In genomic region chr17:6269876-6270831, GRCm38 (mm10) we compare ENCODE assay signal across 7 mouse cellular contexts. TPM values are rescaled to one million over a fixed set of nuclear protein-coding genes. Genes with fewer than 3 reads are reported as not detected.
DNase-seq lines count a peak whose midpoint lies in the region; ATAC-seq and TF ChIP-seq lines count a peak whose summit lies in the region.
"Not testable (repeated sequence)": the region's sequence is repeated elsewhere in the genome, so short reads cannot be mapped to it uniquely, and the experiment has no call there.

No protein-coding gene starts in this region.

- under 1% methylated on average over 71 of the region's 84 CpGs for WGBS in bone marrow, adult 2 months
- 2% methylated on average over 53 of the region's 84 CpGs for WGBS in embryonic facial prominence, embryonic 13.5 days
- under 1% methylated on average over 43 of the region's 84 CpGs for WGBS in heart, embryonic 11.5 days (ENCODE audit: insufficient replicate concordance)
- under 1% methylated on average over 68 of the region's 84 CpGs for WGBS in intestine, embryonic 15.5 days
- 1% methylated on average over 18 of the region's 84 CpGs for WGBS in limb, embryonic 14.5 days
- under 1% methylated on average over 76 of the region's 84 CpGs for WGBS in midbrain, embryonic 10.5 days

- H3K36me3 ChIP-seq in embryonic facial prominence, embryonic 13.5 days; heart, embryonic 11.5 days (ENCODE audit: control insufficient read depth, insufficient read depth, low read length); intestine, embryonic 15.5 days; limb, embryonic 14.5 days (ENCODE audit: control insufficient read depth, insufficient read depth, low read length); midbrain, embryonic 10.5 days: not testable (repeated sequence)

- not testable (repeated sequence) for TF ChIP-seq POLR2A in bone marrow, adult 2 months (IDR thresholded peaks at IDR 0.05; ENCODE audit: borderline replicate concordance, control insufficient read depth, low read depth, low read length); limb, embryonic 14.5 days (IDR thresholded peaks at IDR 0.05; ENCODE audit: borderline replicate concordance, extremely low read depth, insufficient read depth, insufficient read length)

- ATAC-seq in embryonic facial prominence, embryonic 13.5 days (ENCODE audit: insufficient number of reproducible peaks, insufficient read depth, low FRiP score, low TSS enrichment, low read depth) = peak; percentile 45; the same call in 1 of the 2 replicates
- ATAC-seq in heart, embryonic 11.5 days (replicated peaks; ENCODE audit: insufficient number of reproducible peaks, low FRiP score, low TSS enrichment) = peak; percentile 79
- peak; percentile 91 for ATAC-seq in intestine, embryonic 15.5 days
- peak; percentile 90 for ATAC-seq in limb, embryonic 14.5 days (ENCODE audit: low FRiP score, low read depth)

- not testable (repeated sequence) for H3K27ac ChIP-seq in bone marrow, adult 2 months (ENCODE audit: control insufficient read depth, insufficient read depth, low read depth, low read length, poor library complexity); embryonic facial prominence, embryonic 13.5 days; heart, embryonic 11.5 days (ENCODE audit: low read depth, low read length); intestine, embryonic 15.5 days; limb, embryonic 14.5 days (replicated peaks; ENCODE audit: low read depth, low read length)
- H3K27ac ChIP-seq in midbrain, embryonic 10.5 days (replicated peaks) = peak overlapping the region; percentile 78

- peak overlapping the region; percentile 27 for H3K4me3 ChIP-seq in bone marrow, adult 2 months (replicated peaks; ENCODE audit: control insufficient read depth, low read depth, low read length)
- peak overlapping the region; percentile 52 for H3K4me3 ChIP-seq in embryonic facial prominence, embryonic 13.5 days
- peak overlapping the region; percentile 53 for H3K4me3 ChIP-seq in heart, embryonic 11.5 days (ENCODE audit: low read depth, low read length)
- peak overlapping the region; percentile 48 for H3K4me3 ChIP-seq in intestine, embryonic 15.5 days (replicated peaks)
- peak overlapping the region; percentile 47 for H3K4me3 ChIP-seq in limb, embryonic 14.5 days (replicated peaks; ENCODE audit: low read length)
- H3K4me3 ChIP-seq in midbrain, embryonic 10.5 days = peak overlapping the region; percentile 57

- not testable (repeated sequence) for H3K27me3 ChIP-seq in embryonic facial prominence, embryonic 13.5 days; heart, embryonic 11.5 days (ENCODE audit: control insufficient read depth, insufficient read depth, low read length); intestine, embryonic 15.5 days (replicated peaks); limb, embryonic 14.5 days (ENCODE audit: control insufficient read depth, insufficient read depth, low read length); midbrain, embryonic 10.5 days (ENCODE audit: low read depth, poor library complexity, severe bottlenecking)

- DNase-seq in limb, embryonic 14.5 days (ENCODE audit: low spot score) = not testable (repeated sequence)
- peak; percentile 33 for DNase-seq in midbrain, embryonic 10.5 days (ENCODE audit: low spot score)
- DNase-seq in right cerebral cortex, postnatal 25 days = peak; percentile 52

- H3K9ac ChIP-seq in embryonic facial prominence, embryonic 13.5 days = peak overlapping the region; percentile 75
- H3K9ac ChIP-seq in heart, embryonic 11.5 days (ENCODE audit: low read depth, low read length) = peak overlapping the region; percentile 63
- peak overlapping the region; percentile 64 for H3K9ac ChIP-seq in intestine, embryonic 15.5 days
- H3K9ac ChIP-seq in limb, embryonic 14.5 days (ENCODE audit: low read depth, low read length, severe bottlenecking) = peak overlapping the region; percentile 57

- H3K4me2 ChIP-seq in embryonic facial prominence, embryonic 13.5 days = peak overlapping the region; percentile 66
- peak overlapping the region; percentile 66 for H3K4me2 ChIP-seq in heart, embryonic 11.5 days
- H3K4me2 ChIP-seq in intestine, embryonic 15.5 days (replicated peaks) = peak overlapping the region; percentile 65
- H3K4me2 ChIP-seq in limb, embryonic 14.5 days (replicated peaks; ENCODE audit: low read depth, low read length, severe bottlenecking) = peak overlapping the region; percentile 49

- H3K9me3 ChIP-seq in embryonic facial prominence, embryonic 13.5 days; heart, embryonic 11.5 days (replicated peaks; ENCODE audit: control insufficient read depth, low read length); intestine, embryonic 15.5 days; limb, embryonic 14.5 days (ENCODE audit: control insufficient read depth, low read length); midbrain, embryonic 10.5 days (replicated peaks): not testable (repeated sequence)

- not testable (repeated sequence) for H3K4me1 ChIP-seq in bone marrow, adult 2 months (ENCODE audit: control insufficient read depth, insufficient read depth, low read length); embryonic facial prominence, embryonic 13.5 days; heart, embryonic 11.5 days (ENCODE audit: control insufficient read depth, insufficient read depth, low read length); intestine, embryonic 15.5 days (replicated peaks); limb, embryonic 14.5 days (ENCODE audit: control insufficient read depth, insufficient read depth, low read length); midbrain, embryonic 10.5 days

- TF ChIP-seq CTCF in bone marrow, adult 2 months (IDR thresholded peaks at IDR 0.05; ENCODE audit: control insufficient read depth, insufficient read depth, low read length) = not testable (repeated sequence)

RNA-seq across cellular contexts. Expression of gene Tmem181a, which starts 13.5 kb away (rescaled TPM):
- polyA plus RNA-seq in bone marrow, adult 2 months (2011; ENCODE audit: insufficient read depth, insufficient read length, low replicate concordance, missing spikeins) = 8.6 and 33.4 TPM in 2 replicates
- polyA plus RNA-seq in embryonic facial prominence, embryonic 13.5 days (2015; fragmentation: Nextera tagmentation; extraction: Ambion mirVana) = 20.3 and 23.0 TPM in 2 replicates
- 18.6 and 24.5 TPM in 2 replicates for polyA plus RNA-seq in heart, embryonic 11.5 days (2014; fragmentation: Nextera tagmentation; extraction: Ambion mirVana)
- polyA plus RNA-seq in intestine, embryonic 15.5 days (2015; fragmentation: Nextera tagmentation; extraction: Ambion mirVana) = 19.5 and 19.7 TPM in 2 replicates
- polyA plus RNA-seq in limb, embryonic 14.5 days (2012; rRNA removed) = 23.9 and 24.2 TPM in 2 replicates
- 21.1 and 24.2 TPM in 2 replicates for polyA plus RNA-seq in limb, embryonic 14.5 days (2014; fragmentation: Nextera tagmentation; extraction: Ambion mirVana)
- 21.3 and 22.5 TPM in 2 replicates for polyA plus RNA-seq in midbrain, embryonic 10.5 days (2016; fragmentation: Nextera tagmentation; extraction: Ambion mirVana)

RNA-seq across cellular contexts. Expression of gene Dynlt1a, which starts 47.1 kb away (rescaled TPM):
- polyA plus RNA-seq in bone marrow, adult 2 months (2011; ENCODE audit: insufficient read depth, insufficient read length, low replicate concordance, missing spikeins) = 4.3 and 18.9 TPM in 2 replicates
- 20.0 and 21.1 TPM in 2 replicates for polyA plus RNA-seq in embryonic facial prominence, embryonic 13.5 days (2015; fragmentation: Nextera tagmentation; extraction: Ambion mirVana)
- polyA plus RNA-seq in heart, embryonic 11.5 days (2014; fragmentation: Nextera tagmentation; extraction: Ambion mirVana) = 14.5 and 15.1 TPM in 2 replicates
- 15.6 and 16.5 TPM in 2 replicates for polyA plus RNA-seq in intestine, embryonic 15.5 days (2015; fragmentation: Nextera tagmentation; extraction: Ambion mirVana)
- 12.3 and 15.7 TPM in 2 replicates for polyA plus RNA-seq in limb, embryonic 14.5 days (2012; rRNA removed)
- 14.8 and 17.7 TPM in 2 replicates for polyA plus RNA-seq in limb, embryonic 14.5 days (2014; fragmentation: Nextera tagmentation; extraction: Ambion mirVana)
- polyA plus RNA-seq in midbrain, embryonic 10.5 days (2016; fragmentation: Nextera tagmentation; extraction: Ambion mirVana) = 22.1 and 29.9 TPM in 2 replicates
